22 mouse cellular contexts compared by ENCODE assay signal in the genomic region with DNA sequence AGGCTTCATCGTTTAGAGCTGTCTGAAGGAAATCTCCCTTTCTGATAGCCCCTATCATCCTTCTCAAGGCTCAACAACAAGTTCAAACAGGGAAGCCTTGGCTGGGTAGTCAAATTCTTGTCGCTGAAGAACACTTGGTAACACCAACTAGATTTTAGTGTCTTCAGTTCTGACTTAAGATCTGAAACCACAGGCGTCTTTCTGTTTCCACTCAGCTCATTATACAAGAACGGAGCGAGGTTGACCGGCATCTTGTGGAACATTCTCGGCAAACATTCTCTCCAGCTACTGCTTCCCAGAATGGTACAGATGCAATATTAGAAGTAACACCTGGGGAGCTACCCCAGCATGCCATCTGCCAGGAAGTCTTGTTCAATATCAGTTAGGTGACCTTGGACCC. TPM values are rescaled to one million over a fixed set of nuclear protein-coding genes. Genes with fewer than 3 reads are reported as not detected.
A peak's percentile ranks its signal among the peaks of the same experiment; 100 is the strongest.
DNase-seq lines count a peak whose midpoint lies in the region; ATAC-seq and TF ChIP-seq lines count a peak whose summit lies in the region.
"Had no signal": no experiment of that assay in that cellular context is flagged by ENCODE, and none has a peak within 500 bp of the region (broad histone marks: within the 10 kb centered on the region; RNA-seq: fewer than 3 reads in every experiment).

No protein-coding gene starts in this region.

- ATAC-seq in embryonic facial prominence, embryonic 15.5 days (ENCODE audit: insufficient number of reproducible peaks, low FRiP score, low TSS enrichment, low read depth): no peak
- no peak for ATAC-seq in hindbrain, embryonic 12.5 days (ENCODE audit: low FRiP score)
- ATAC-seq: CD4-positive, CD25-positive, alpha-beta regulatory T cell, adult 4 months; intestine, embryonic 15.5 days had no signal

- H3K9ac ChIP-seq in embryonic facial prominence, embryonic 15.5 days: no peak overlapping the region
- no peak overlapping the region for H3K9ac ChIP-seq in hindbrain, embryonic 12.5 days
- H3K9ac ChIP-seq: embryonic facial prominence, embryonic 12.5 days; heart, embryonic 15.5 days; hindbrain, embryonic 14.5 days; intestine, embryonic 15.5 days had no signal

- no peaks in the 10 kb centered on the region for H3K9me3 ChIP-seq in embryonic facial prominence, embryonic 15.5 days (replicated peaks)
- no peaks in the 10 kb centered on the region for H3K9me3 ChIP-seq in embryonic facial prominence, embryonic 10.5 days
- H3K9me3 ChIP-seq in hindbrain, embryonic 12.5 days (replicated peaks): no peaks in the 10 kb centered on the region
- H3K9me3 ChIP-seq: embryonic facial prominence, embryonic 12.5 days; heart, embryonic 15.5 days; intestine, embryonic 15.5 days had no signal

- WGBS in embryonic facial prominence, embryonic 15.5 days: 66% methylated on average over 7 of the region's 7 CpGs
- 87% methylated on average over 7 of the region's 7 CpGs for WGBS in embryonic facial prominence, embryonic 10.5 days
- 78% methylated on average over 7 of the region's 7 CpGs for WGBS in hindbrain, embryonic 12.5 days

- no peak for TF ChIP-seq CTCF in layer of hippocampus, adult 2 months (conservative IDR thresholded peaks at IDR 0.05)

- H3K4me1 ChIP-seq in embryonic facial prominence, embryonic 15.5 days: 0 out of 2 replicates have a peak, but pooled peaks cover 13% of the 10 kb centered on the region
- H3K4me1 ChIP-seq in embryonic facial prominence, embryonic 10.5 days: peaks cover 13% of the 10 kb centered on the region
- H3K4me1 ChIP-seq in hindbrain, embryonic 12.5 days: peaks cover 34% of the 10 kb centered on the region
- H3K4me1 ChIP-seq: heart, embryonic 15.5 days; intestine, embryonic 15.5 days had no signal

- DNase-seq in embryonic facial prominence, embryonic 10.5 days (ENCODE audit: low spot score): no peak
- no peak for DNase-seq in layer of hippocampus, adult 2 months (ENCODE audit: low spot score in 2 of 2)
- no peak for DNase-seq in layer of hippocampus, adult 9-10 months (ENCODE audit: low spot score)
- DNase-seq in R1 (ENCODE audit: low read depth, low spot score): peak; percentile 8
- DNase-seq in MN1 (ENCODE audit: low spot score): no peak
- DNase-seq: adrenal gland, postnatal 10 days; B cell, adult 2 months; cerebellum, adult 11 months; cerebellum, adult 8-10 months; embryo, embryonic 11 days; gastrocnemius, postnatal 14 days; heart, adult 2 months; heart, postnatal 14 days; kidney, adult 18-20 months had no signal

- H3K36me3 ChIP-seq in embryonic facial prominence, embryonic 15.5 days: no peaks in the 10 kb centered on the region
- no peaks in the 10 kb centered on the region for H3K36me3 ChIP-seq in embryonic facial prominence, embryonic 10.5 days (replicated peaks)
- H3K36me3 ChIP-seq in hindbrain, embryonic 12.5 days: no peaks in the 10 kb centered on the region
- H3K36me3 ChIP-seq: embryonic facial prominence, embryonic 12.5 days; heart, embryonic 15.5 days; intestine, embryonic 15.5 days had no signal

- H3K27me3 ChIP-seq in embryonic facial prominence, embryonic 15.5 days: no peaks in the 10 kb centered on the region
- H3K27me3 ChIP-seq in embryonic facial prominence, embryonic 10.5 days (replicated peaks; ENCODE audit: low read depth, poor library complexity, severe bottlenecking): no peaks in the 10 kb centered on the region
- no peaks in the 10 kb centered on the region for H3K27me3 ChIP-seq in hindbrain, embryonic 12.5 days
- H3K27me3 ChIP-seq: embryonic facial prominence, embryonic 12.5 days; heart, embryonic 15.5 days; intestine, embryonic 15.5 days had no signal

- H3K4me2 ChIP-seq in embryonic facial prominence, embryonic 15.5 days (replicated peaks): no peak overlapping the region
- H3K4me2 ChIP-seq in hindbrain, embryonic 12.5 days (replicated peaks): no peak overlapping the region
- H3K4me2 ChIP-seq: embryonic facial prominence, embryonic 12.5 days; heart, embryonic 11.5 days; heart, embryonic 15.5 days; hindbrain, embryonic 14.5 days; intestine, embryonic 15.5 days had no signal

- no peak overlapping the region for H3K4me3 ChIP-seq in embryonic facial prominence, embryonic 15.5 days (replicated peaks)
- no peak overlapping the region for H3K4me3 ChIP-seq in embryonic facial prominence, embryonic 10.5 days
- no peak overlapping the region for H3K4me3 ChIP-seq in layer of hippocampus, adult 2 months
- no peak overlapping the region for H3K4me3 ChIP-seq in hindbrain, embryonic 12.5 days
- H3K4me3 ChIP-seq: embryonic facial prominence, embryonic 12.5 days; heart, adult 2 months; heart, embryonic 15.5 days; intestine, embryonic 15.5 days had no signal

- peak overlapping the region; percentile 5; the same call in 1 of the 2 replicates for H3K27ac ChIP-seq in embryonic facial prominence, embryonic 15.5 days (replicated peaks)
- H3K27ac ChIP-seq in embryonic facial prominence, embryonic 10.5 days (replicated peaks): no peak overlapping the region
- H3K27ac ChIP-seq in layer of hippocampus, adult 2 months: peak overlapping the region; percentile 50
- H3K27ac ChIP-seq in hindbrain, embryonic 12.5 days: no peak overlapping the region
- H3K27ac ChIP-seq: embryonic facial prominence, embryonic 12.5 days; heart, adult 2 months; heart, embryonic 15.5 days; hindbrain, embryonic 14.5 days; intestine, embryonic 15.5 days had no signal

RNA-seq across cellular contexts. Expression of a gene that starts 28.3 kb away (rescaled TPM):
- 16.3 and 17.8 TPM in 2 replicates for polyA plus RNA-seq in embryonic facial prominence, embryonic 15.5 days (2015; fragmentation: Nextera tagmentation; extraction: Ambion mirVana)
- 16.9 and 19.2 TPM in 2 replicates for polyA plus RNA-seq in embryonic facial prominence, embryonic 10.5 days (2016; fragmentation: Nextera tagmentation; extraction: Ambion mirVana)
- 10 to 100 TPM; 28.0 to 32.5 TPM for total RNA-seq in layer of hippocampus, adult 2 months (2021)
- polyA plus RNA-seq in hindbrain, embryonic 12.5 days (2016; fragmentation: Nextera tagmentation; extraction: Ambion mirVana): 48.5 and 54.3 TPM in 2 replicates

Comparison
In these comparisons a context has a peak if more than half of its experiments do, and no peak if none do; other contexts are left out.
1. H3K27ac ChIP-seq: peak in embryonic facial prominence, embryonic 15.5 days (single experiment) and layer of hippocampus, adult 2 months (single experiment); none in embryonic facial prominence, embryonic 10.5 days (single experiment) and hindbrain, embryonic 12.5 days (single experiment).